Mouse (Mus musculus) forebrain, embryonic 14.5 days (tissue): Measurements from ENCODE around the gene Mettl5. TPM values are rescaled to one million over a fixed set of nuclear protein-coding genes. Genes with fewer than 3 reads are reported as not detected.

ENCODE experiments used
- ATAC-seq: fragments of 200-750 bp; cut with Nextera tagmentation; 2 replicates; pipeline ENCODE4 v1.8.0; 2017; ENCODE audit warnings: mild to moderate bottlenecking, moderate library complexity
- DNase-seq: peaks from one replicate; pipeline ENCODE4 v3.0.0-alpha.2; 2015; ENCODE audit warnings: low spot score
- H3K27ac ChIP-seq: fragments of 300-500 bp; sonication (generic); 2 replicates; pipeline ENCODE4 v1.5.1; 2014; ENCODE audit warnings: low read depth, mild to moderate bottlenecking, control low read depth, low read length, moderate library complexity
- H3K27me3 ChIP-seq: fragments of 300-500 bp; sonication (generic); replicated peaks from 2 replicates; pipeline ENCODE4 v1.6.1; 2014; ENCODE audit warnings: low read length, control low read depth, mixed read lengths; ENCODE audit not compliant: control insufficient read depth, insufficient read depth
- H3K36me3 ChIP-seq: fragments of 300-500 bp; sonication (generic); 2 replicates; pipeline ENCODE4 v1.6.1; 2014; ENCODE audit warnings: low read length, control low read depth; ENCODE audit not compliant: control insufficient read depth, insufficient read depth
- H3K4me1 ChIP-seq: fragments of 300-500 bp; sonication (generic); 2 replicates; pipeline ENCODE4 v1.6.1; 2014; ENCODE audit warnings: antibody characterized with exemption, low read length, control low read depth; ENCODE audit not compliant: control insufficient read depth, insufficient read depth
- H3K4me2 ChIP-seq: fragments of 300-500 bp; sonication (generic); 2 replicates; pipeline ENCODE4 v1.6.1; 2014; ENCODE audit warnings: mild to moderate bottlenecking, control low read depth, low read length
- H3K4me3 ChIP-seq: fragments of 300-500 bp; sonication (generic); 2 replicates; pipeline ENCODE4 v1.5.1; 2014; ENCODE audit warnings: low read depth, low read length, control low read depth
- H3K9ac ChIP-seq: fragments of 300-500 bp; sonication (generic); 2 replicates; pipeline ENCODE4 v1.6.1; 2014; ENCODE audit warnings: mild to moderate bottlenecking, low read length, control low read depth, moderate library complexity
- H3K9me3 ChIP-seq: fragments of 300-500 bp; sonication (generic); replicated peaks from 2 replicates; pipeline ENCODE4 v1.6.1; 2016; ENCODE audit warnings: low read length, control low read depth, mixed read lengths; ENCODE audit not compliant: control insufficient read depth
- WGBS: fragments of 180-500 bp; shearing (Covaris S2); extraction: QIAGEN DNeasy Blood & Tissue Kit; methylation state at CpG from one replicate; pipeline ENCODE4 v1.1.7; 2014; 5-methylcytosine and 5-hydroxymethylcytosine counted together
- polyA plus RNA-seq: library from polyadenylated mRNA; unstranded; fragments of >200 nt; fragmentation: Nextera tagmentation; extraction: Ambion mirVana; gene quantifications from 2 replicates; pipeline ENCODE4 v1.2.1, GENCODE M21; 2014

The Mettl5 gene
- polyA plus RNA-seq, 1 experiment from 2014 or later, result 34.2 TPM

DNA sequence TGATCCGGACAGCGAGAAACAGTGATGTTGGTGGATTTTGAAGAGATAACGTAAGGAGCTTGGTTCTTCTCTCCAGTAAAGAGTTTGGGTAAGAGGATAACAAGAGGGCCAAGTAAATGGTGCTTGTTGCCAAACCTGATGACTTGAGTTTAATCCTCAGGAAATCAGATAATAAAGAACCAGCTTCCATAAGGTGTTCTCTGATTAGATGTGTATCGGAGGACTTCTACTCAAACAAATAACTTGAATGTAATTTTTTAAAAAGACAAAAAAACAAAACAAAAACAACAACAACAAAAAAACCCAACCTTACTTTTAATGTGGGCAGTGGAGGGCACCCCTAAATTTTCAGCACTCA lies 10.8 kb upstream of the Mettl5 start:
- H3K4me1 ChIP-seq, result peaks cover 3% of the 10 kb centered on the region; the same call in 1 of the 2 replicates
- no peaks in the 10 kb centered on the region for H3K27me3 ChIP-seq
- H3K9ac ChIP-seq, result no peak overlapping the region
- no peak for ATAC-seq
- H3K27ac ChIP-seq, result no peak overlapping the region
- no peak overlapping the region for H3K4me2 ChIP-seq
- no peaks in the 10 kb centered on the region for H3K9me3 ChIP-seq
- H3K4me3 ChIP-seq, result no peak overlapping the region
- no peak for DNase-seq
- H3K36me3 ChIP-seq, result peaks cover 4% of the 10 kb centered on the region
- WGBS, result 98% methylated on average over 4 of the region's 4 CpGs

DNA sequence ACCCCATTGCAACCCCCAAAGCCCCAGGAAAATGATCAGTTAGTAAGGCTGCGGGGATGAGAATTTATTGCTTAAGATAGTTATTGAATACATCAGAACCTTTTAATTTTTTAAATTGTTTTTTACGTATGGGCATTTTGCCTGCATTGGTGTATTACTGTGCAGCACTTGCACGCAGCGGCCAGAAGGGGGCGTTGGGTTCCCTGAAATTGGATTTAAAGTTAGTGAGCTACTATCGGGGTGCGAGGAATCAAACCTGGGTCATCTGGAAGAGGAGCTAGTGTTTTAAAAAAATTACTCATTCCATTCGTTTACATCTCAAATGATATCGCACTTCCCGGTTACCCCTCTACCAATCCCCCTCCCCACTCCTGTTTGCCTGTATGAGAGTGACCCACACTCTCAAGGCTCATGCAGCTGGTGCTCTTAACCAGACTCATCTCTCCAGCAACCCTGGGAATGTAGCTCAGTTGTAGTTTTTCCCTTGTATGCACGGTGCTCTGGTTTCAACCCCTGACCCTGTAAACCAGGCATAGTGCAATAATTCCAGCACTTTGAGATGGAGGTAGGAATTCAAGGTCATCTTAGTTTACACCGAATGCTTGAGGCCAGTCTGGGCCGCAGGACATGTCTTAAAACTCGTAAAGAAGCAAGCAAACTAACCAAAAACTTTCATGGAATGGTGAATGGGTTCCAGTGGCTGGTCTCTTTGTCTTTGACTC lies 10.2 kb upstream of the Mettl5 start:
- Histone ChIP-seq H3K27me3 (no peaks in the 10 kb centered on the region), H3K4me3 (no peak overlapping the region), H3K4me1 (peaks cover 3% of the 10 kb centered on the region; the same call in 1 of the 2 replicates), H3K36me3 (no peaks in the 10 kb centered on the region), H3K4me2 (no peak overlapping the region), H3K9ac (no peak overlapping the region), H3K27ac (no peak overlapping the region), H3K9me3 (no peaks in the 10 kb centered on the region)
- 61% methylated on average over 14 of the region's 14 CpGs for WGBS
- DNase-seq (no peak), ATAC-seq (no peak)

GRCm38 (mm10) chr2:69893891-69894290 lies 8.5 kb upstream of the Mettl5 start:
- no peak overlapping the region for H3K4me2 ChIP-seq
- no peak overlapping the region for H3K27ac ChIP-seq
- H3K9me3 ChIP-seq, result no peaks in the 10 kb centered on the region
- no peak overlapping the region for H3K4me3 ChIP-seq
- no peak overlapping the region for H3K9ac ChIP-seq
- ATAC-seq (no peak), DNase-seq (no peak)
- no peaks in the 10 kb centered on the region for H3K36me3 ChIP-seq
- WGBS, result 86% methylated on average over 5 of the region's 5 CpGs
- peaks cover 3% of the 10 kb centered on the region; the same call in 1 of the 2 replicates for H3K4me1 ChIP-seq
- H3K27me3 ChIP-seq, result no peaks in the 10 kb centered on the region

DNA sequence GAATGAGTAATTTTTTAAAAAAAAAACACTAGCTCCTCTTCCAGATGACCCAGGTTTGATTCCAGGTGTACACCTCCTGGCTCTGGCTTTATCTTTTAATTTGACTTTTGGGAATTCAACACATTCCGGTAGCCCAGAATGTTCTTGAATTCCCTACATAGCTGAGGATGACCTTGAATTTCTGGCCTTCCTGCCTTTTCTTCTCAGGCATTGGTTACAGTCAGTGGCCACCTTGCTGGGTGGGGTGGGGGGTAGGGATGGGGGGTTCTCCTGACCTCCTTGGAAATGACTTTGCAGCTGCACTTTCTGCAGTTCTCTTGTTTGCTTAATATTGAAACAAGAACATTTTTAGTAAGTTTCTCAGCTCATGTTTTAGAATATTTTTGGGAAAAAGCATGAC lies 7.7 kb upstream of the Mettl5 start:
- no peaks in the 10 kb centered on the region for H3K9me3 ChIP-seq
- H3K4me1 ChIP-seq, result no peaks in the 10 kb centered on the region
- no peak overlapping the region for H3K4me3 ChIP-seq
- no peaks in the 10 kb centered on the region for H3K36me3 ChIP-seq
- 92% methylated on average over 1 of the region's 1 CpGs for WGBS
- H3K9ac ChIP-seq, result no peak overlapping the region
- H3K27me3 ChIP-seq, result no peaks in the 10 kb centered on the region
- DNase-seq (no peak), ATAC-seq (no peak)
- H3K27ac ChIP-seq, result no peak overlapping the region
- H3K4me2 ChIP-seq, result no peak overlapping the region

GRCm38 (mm10) chr2:69890843-69891242 lies 5.4 kb upstream of the Mettl5 start:
- Histone ChIP-seq H3K4me2 (no peak overlapping the region), H3K4me1 (no peaks in the 10 kb centered on the region), H3K9ac (no peak overlapping the region), H3K27ac (no peak overlapping the region), H3K4me3 (no peak overlapping the region), H3K36me3 (no peaks in the 10 kb centered on the region), H3K9me3 (no peaks in the 10 kb centered on the region), H3K27me3 (no peaks in the 10 kb centered on the region)
- ATAC-seq, result no peak
- WGBS, result 67% methylated on average over 7 of the region's 7 CpGs
- no peak for DNase-seq

DNA sequence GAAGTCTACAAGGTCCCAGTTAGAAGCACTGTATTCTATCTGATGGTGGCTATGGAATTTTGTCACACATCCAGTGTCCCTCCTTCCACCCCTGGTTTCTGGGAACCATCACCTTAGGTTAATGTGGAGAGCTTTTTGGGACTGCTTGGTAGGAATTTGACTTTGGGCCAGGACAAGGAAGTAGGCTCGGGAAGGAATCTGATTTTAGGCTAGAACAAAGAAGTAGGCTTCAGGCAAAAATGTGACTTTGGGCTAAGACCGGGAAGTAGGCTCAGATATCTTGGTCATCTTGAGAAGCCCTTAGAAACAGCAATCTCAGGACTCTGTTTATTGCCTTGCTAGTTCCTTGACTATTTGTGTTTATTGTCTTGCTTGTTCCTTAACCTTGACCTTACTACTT lies 3.5 kb upstream of the Mettl5 start:
- H3K4me1 ChIP-seq, result no peaks in the 10 kb centered on the region
- no peaks in the 10 kb centered on the region for H3K27me3 ChIP-seq
- 76% methylated on average over 2 of the region's 2 CpGs for WGBS
- ATAC-seq (no peak), DNase-seq (no peak)
- no peak overlapping the region for H3K9ac ChIP-seq
- no peak overlapping the region for H3K27ac ChIP-seq
- H3K4me2 ChIP-seq, result no peak overlapping the region
- no peaks in the 10 kb centered on the region for H3K36me3 ChIP-seq
- no peak overlapping the region for H3K4me3 ChIP-seq
- no peaks in the 10 kb centered on the region for H3K9me3 ChIP-seq

GRCm38 (mm10) chr2:69885050-69885449 lies 365 bp downstream of the Mettl5 start:
- no peaks in the 10 kb centered on the region for H3K4me1 ChIP-seq
- H3K4me2 ChIP-seq, result peak overlapping the region; percentile 77
- H3K9me3 ChIP-seq, result no peaks in the 10 kb centered on the region
- no peak for DNase-seq
- H3K27ac ChIP-seq, result no peak overlapping the region
- H3K4me3 ChIP-seq, result peak overlapping the region; percentile 53
- no peaks in the 10 kb centered on the region for H3K36me3 ChIP-seq
- no peaks in the 10 kb centered on the region for H3K27me3 ChIP-seq
- ATAC-seq, result 0 out of 2 replicates have a peak, but pooled peaks have one; percentile 33
- 10% methylated on average over 12 of the region's 12 CpGs for WGBS
- H3K9ac ChIP-seq, result peak overlapping the region; percentile 77

- 0 out of 2 replicates have a peak, but pooled peaks cover 3% of the 10 kb centered on the region for H3K36me3 ChIP-seq
- H3K27me3 ChIP-seq, result no peaks in the 10 kb centered on the region
- no peak for DNase-seq
- 69% methylated on average over 6 of the region's 6 CpGs for WGBS
- H3K4me1 ChIP-seq, result no peaks in the 10 kb centered on the region
- peak overlapping the region; percentile 77 for H3K4me2 ChIP-seq
- peak overlapping the region; percentile 13; the same call in 1 of the 2 replicates for H3K9ac ChIP-seq
- peak overlapping the region; percentile 53; the same call in 1 of the 2 replicates for H3K4me3 ChIP-seq
- no peak overlapping the region for H3K27ac ChIP-seq
- H3K9me3 ChIP-seq, result no peaks in the 10 kb centered on the region
- ATAC-seq, result no peak
Measured at GRCm38 (mm10) chr2:69884581-69884980, 834 bp downstream of the Mettl5 start.

DNA sequence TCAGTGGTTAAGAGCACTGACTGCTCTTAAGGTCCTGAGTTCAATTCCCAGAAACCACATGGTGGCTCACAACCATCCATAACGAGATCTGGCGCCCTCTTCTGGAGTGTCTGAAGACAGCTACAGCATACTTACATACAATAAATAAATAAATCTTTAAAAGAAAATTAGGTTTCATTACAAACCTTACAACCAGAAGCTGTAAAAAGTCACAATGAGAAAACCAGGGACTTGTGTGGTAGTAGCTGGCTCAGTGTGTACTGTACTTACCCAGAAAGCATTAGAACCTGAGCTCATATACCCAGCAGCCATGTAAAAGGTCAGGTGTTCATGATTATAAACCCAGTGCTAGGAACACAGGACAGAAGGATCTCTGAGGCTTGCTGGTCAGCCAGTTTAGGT lies 1.4 kb downstream of the Mettl5 start:
- H3K4me2 ChIP-seq, result no peak overlapping the region
- 73% methylated on average over 2 of the region's 2 CpGs for WGBS
- H3K27me3 ChIP-seq, result no peaks in the 10 kb centered on the region

More for the DNA sequence above, 1.4 kb downstream of the Mettl5 start:
- no peak for DNase-seq
- Histone ChIP-seq H3K36me3 (0 out of 2 replicates have a peak, but pooled peaks cover 4% of the 10 kb centered on the region), H3K4me3 (no peak overlapping the region), H3K27ac (no peak overlapping the region), H3K9ac (no peak overlapping the region), H3K4me1 (no peaks in the 10 kb centered on the region), H3K9me3 (no peaks in the 10 kb centered on the region)
- no peak for ATAC-seq
